ENCODE assay signal across 22 mouse cellular contexts in genomic region chr3:30000260-30000659, GRCm38 (mm10).
DNase-seq lines count a peak whose midpoint lies in the region; ATAC-seq and TF ChIP-seq lines count a peak whose summit lies in the region.
"Had no signal": no experiment of that assay in that cellular context is flagged by ENCODE, and none has a peak within 500 bp of the region (broad histone marks: within the 10 kb centered on the region; RNA-seq: fewer than 3 reads in every experiment).

No protein-coding gene starts in this region.

- intact Hi-C loops in gastrocnemius, adult 2 months (cut with DNase I), result no loop called here
- intact Hi-C loops in gastrocnemius, postnatal 14 days (cut with DNase I; ENCODE audit: low total_unique reads), result no loop called here

- no peak overlapping the region for H3K4me2 ChIP-seq in kidney, embryonic 14.5 days (replicated peaks; ENCODE audit: low read depth, low read length)
- H3K4me2 ChIP-seq in limb, embryonic 12.5 days, result no peak overlapping the region
- no peak overlapping the region for H3K4me2 ChIP-seq in limb, embryonic 15.5 days
- H3K4me2 ChIP-seq: embryonic facial prominence, embryonic 15.5 days; heart, embryonic 11.5 days had no signal

- TF ChIP-seq CTCF in gastrocnemius, adult 2 months (IDR thresholded peaks at IDR 0.05), result no peak

- 0 out of 2 replicates have a peak, but pooled peaks cover 9% of the 10 kb centered on the region for H3K4me1 ChIP-seq in kidney, embryonic 14.5 days (ENCODE audit: control insufficient read depth, insufficient read depth, low read length)
- H3K4me1 ChIP-seq in limb, embryonic 12.5 days (replicated peaks), result peaks cover 42% of the 10 kb centered on the region
- H3K4me1 ChIP-seq in limb, embryonic 10.5 days, result peaks cover 14% of the 10 kb centered on the region; the same call in 1 of the 2 replicates
- H3K4me1 ChIP-seq in limb, embryonic 15.5 days, result peaks cover 8% of the 10 kb centered on the region; the same call in 1 of the 2 replicates
- H3K4me1 ChIP-seq: embryonic facial prominence, embryonic 15.5 days had no signal

- 58% methylated on average over 7 of the region's 7 CpGs for WGBS in kidney, embryonic 14.5 days
- 47% methylated on average over 7 of the region's 7 CpGs for WGBS in limb, embryonic 12.5 days
- WGBS in limb, embryonic 10.5 days, result 77% methylated on average over 7 of the region's 7 CpGs
- 32% methylated on average over 7 of the region's 7 CpGs for WGBS in limb, embryonic 15.5 days

- H3K36me3 ChIP-seq in kidney, embryonic 14.5 days (ENCODE audit: control insufficient read depth, insufficient read depth, low read length), result no peaks in the 10 kb centered on the region
- peaks cover 57% of the 10 kb centered on the region for H3K36me3 ChIP-seq in limb, embryonic 12.5 days
- peaks cover 94% of the 10 kb centered on the region for H3K36me3 ChIP-seq in limb, embryonic 10.5 days
- no peaks in the 10 kb centered on the region; the same call in 1 of the 2 replicates for H3K36me3 ChIP-seq in limb, embryonic 15.5 days
- H3K36me3 ChIP-seq: embryonic facial prominence, embryonic 15.5 days; G1E had no signal

- peak overlapping the region; percentile 28; the same call in 1 of the 2 replicates for H3K27ac ChIP-seq in gastrocnemius, adult 2 months
- peak overlapping the region; percentile 47; the same call in 1 of the 2 replicates for H3K27ac ChIP-seq in kidney, embryonic 14.5 days (ENCODE audit: low read depth, low read length)
- H3K27ac ChIP-seq in limb, embryonic 12.5 days, result 0 out of 2 replicates have a peak overlapping the region, but pooled peaks have one; percentile 29
- H3K27ac ChIP-seq in limb, embryonic 10.5 days, result no peak overlapping the region
- peak overlapping the region; percentile 71 for H3K27ac ChIP-seq in limb, embryonic 15.5 days
- H3K27ac ChIP-seq: embryonic facial prominence, embryonic 15.5 days; forebrain, embryonic 10.5 days; hindbrain, embryonic 10.5 days had no signal

- no peaks in the 10 kb centered on the region for H3K27me3 ChIP-seq in kidney, embryonic 14.5 days (ENCODE audit: control insufficient read depth, insufficient read depth, low read length)
- no peaks in the 10 kb centered on the region for H3K27me3 ChIP-seq in limb, embryonic 12.5 days
- no peaks in the 10 kb centered on the region for H3K27me3 ChIP-seq in limb, embryonic 10.5 days (ENCODE audit: low read depth, poor library complexity, severe bottlenecking)
- no peaks in the 10 kb centered on the region for H3K27me3 ChIP-seq in limb, embryonic 15.5 days

- H3K9ac ChIP-seq in kidney, embryonic 14.5 days (ENCODE audit: low read depth, low read length), result peak overlapping the region; percentile 12; the same call in 1 of the 2 replicates
- no peak overlapping the region for H3K9ac ChIP-seq in limb, embryonic 12.5 days (replicated peaks)
- H3K9ac ChIP-seq in limb, embryonic 15.5 days, result no peak overlapping the region
- H3K9ac ChIP-seq: embryonic facial prominence, embryonic 15.5 days had no signal

- ATAC-seq in kidney, embryonic 14.5 days (ENCODE audit: low FRiP score, low TSS enrichment), result no peak
- ATAC-seq in limb, embryonic 12.5 days (ENCODE audit: insufficient number of reproducible peaks, insufficient read depth, low FRiP score, low TSS enrichment, low read depth), result no peak
- no peak; the same call in 1 of the 2 replicates for ATAC-seq in limb, embryonic 15.5 days (ENCODE audit: insufficient number of reproducible peaks, low FRiP score, low TSS enrichment, low read depth)
- ATAC-seq: CD4-positive, CD25-positive, alpha-beta regulatory T cell, adult 4 months; forebrain, embryonic 14.5 days had no signal

- H3K9me3 ChIP-seq in kidney, embryonic 14.5 days (ENCODE audit: control insufficient read depth, low read length), result no peaks in the 10 kb centered on the region
- no peaks in the 10 kb centered on the region for H3K9me3 ChIP-seq in limb, embryonic 12.5 days
- H3K9me3 ChIP-seq in limb, embryonic 10.5 days (replicated peaks), result no peaks in the 10 kb centered on the region
- H3K9me3 ChIP-seq in limb, embryonic 15.5 days, result no peaks in the 10 kb centered on the region
- H3K9me3 ChIP-seq: embryonic facial prominence, embryonic 15.5 days; forebrain, embryonic 10.5 days; hindbrain, embryonic 10.5 days had no signal

- no peak overlapping the region for H3K4me3 ChIP-seq in gastrocnemius, adult 2 months
- H3K4me3 ChIP-seq in kidney, embryonic 14.5 days (ENCODE audit: low read length), result no peak overlapping the region
- H3K4me3 ChIP-seq in limb, embryonic 12.5 days (replicated peaks), result no peak overlapping the region
- no peak overlapping the region for H3K4me3 ChIP-seq in limb, embryonic 10.5 days
- H3K4me3 ChIP-seq in limb, embryonic 15.5 days, result no peak overlapping the region
- H3K4me3 ChIP-seq: embryonic facial prominence, embryonic 15.5 days; erythroblast, embryonic 14.5 days; forebrain, embryonic 10.5 days; hindbrain, embryonic 10.5 days had no signal

- DNase-seq in gastrocnemius, adult 2 months, result no peak
- DNase-seq in gastrocnemius, postnatal 14 days, result no peak
- DNase-seq in kidney, adult 8-10 months, result no peak
- DNase-seq in limb, embryonic 10.5 days (ENCODE audit: low spot score), result no peak
- DNase-seq in layer of hippocampus, postnatal 14 days (ENCODE audit: low spot score in 2 of 2), result no peak
- DNase-seq: adrenal gland, adult 8-10 months; adrenal gland, postnatal 36 days; B cell, adult 2 months; cerebellum, adult 2 months; cerebellum, postnatal 10 days; heart, adult 18-20 months had no signal
